Mouse (Mus musculus) embryo, embryonic 10.5 days (tissue): Measurements from ENCODE around the gene Atxn1.

Experiments
- DNase-seq: peaks from one replicate; pipeline ENCODE4 v3.0.0-alpha.2; 2015; ENCODE audit warnings: low spot score

Atxn1 gene

GRCm38 (mm10) chr13:45724507-45725259, 240.1 kb downstream of the Atxn1 start:
- DNase-seq, result no peak

- no peak for DNase-seq
Measured at GRCm38 (mm10) chr13:45722885-45723284, 241.9 kb downstream of the Atxn1 start.

DNA sequence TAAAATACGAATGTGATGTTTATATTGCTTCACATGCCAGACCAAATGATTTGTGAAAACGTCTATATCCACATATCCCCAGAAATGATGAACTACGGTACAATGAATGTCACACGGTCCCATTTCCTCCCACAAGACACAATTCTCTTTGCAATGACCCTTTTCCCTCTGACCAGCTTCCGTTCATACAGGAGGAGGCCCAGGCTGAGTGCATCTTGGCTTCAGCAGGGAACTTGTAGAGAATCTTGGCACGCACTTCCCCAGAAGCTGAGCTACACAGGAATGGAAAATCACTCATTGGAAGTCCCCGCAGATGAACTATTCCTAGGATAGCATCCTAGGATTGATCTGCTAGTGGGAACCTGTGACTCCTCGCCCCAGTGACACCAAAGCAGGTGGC, 243.2 kb downstream of the Atxn1 start:
- no peak for DNase-seq

GRCm38 (mm10) chr13:45718850-45719249, 246.0 kb downstream of the Atxn1 start:
- DNase-seq, result peak; percentile 26

DNA sequence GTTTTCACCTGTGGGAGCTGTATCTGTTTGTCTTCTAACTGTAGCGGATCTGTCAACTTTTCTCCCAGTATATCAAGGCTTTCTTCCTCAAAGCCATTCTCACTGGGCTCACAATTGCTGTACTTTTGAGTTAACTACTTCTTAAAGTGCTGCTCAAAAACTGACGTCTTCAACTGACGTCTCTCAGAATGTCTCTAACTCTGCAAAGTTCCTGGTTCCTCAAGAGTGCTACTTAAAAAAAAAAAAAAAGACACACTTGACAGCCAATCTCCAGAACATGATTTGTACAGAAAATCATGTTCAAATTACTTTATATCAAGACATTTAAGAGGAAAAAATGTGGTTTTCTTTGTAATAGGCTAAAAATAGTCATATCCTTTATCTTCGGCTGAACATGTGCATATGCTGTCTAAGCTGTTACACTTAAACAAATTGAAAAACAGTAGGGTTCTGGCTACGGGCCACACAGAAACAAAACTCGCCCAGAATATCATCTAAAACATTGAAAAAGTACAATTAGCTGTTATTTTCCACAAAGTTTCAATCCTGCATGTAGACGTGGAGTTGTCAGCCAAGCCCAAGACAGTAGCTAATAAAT, 249.1 kb downstream of the Atxn1 start:
- DNase-seq, result no peak

- DNase-seq, result no peak
Measured at GRCm38 (mm10) chr13:45710041-45710440, 254.8 kb downstream of the Atxn1 start.

- DNase-seq, result no peak
Measured at GRCm38 (mm10) chr13:45709402-45709801, 255.4 kb downstream of the Atxn1 start.

GRCm38 (mm10) chr13:45701296-45701790, 263.5 kb downstream of the Atxn1 start:
- no peak for DNase-seq

DNA sequence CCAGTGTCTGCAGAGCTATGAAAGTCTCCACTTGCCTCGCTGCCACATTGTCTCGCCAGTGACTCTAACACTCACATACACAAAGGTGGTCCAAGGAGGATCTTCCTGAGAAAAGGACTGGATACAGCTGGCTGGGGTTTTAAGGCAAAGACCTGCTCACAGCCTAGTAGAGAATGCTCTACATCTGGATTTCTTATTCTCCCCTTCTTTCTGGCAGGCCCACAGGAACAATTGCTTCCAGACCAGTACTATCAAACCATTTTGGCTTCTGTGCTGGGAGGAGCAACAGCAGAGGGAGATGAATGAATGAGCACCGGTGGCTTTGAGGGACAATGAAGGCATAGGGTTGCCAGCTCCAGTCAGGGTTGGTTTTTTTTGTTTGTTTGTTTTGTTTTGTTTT, 265.8 kb downstream of the Atxn1 start:
- no peak for DNase-seq

- no peak for DNase-seq
Measured at GRCm38 (mm10) chr13:45696009-45696408, 268.8 kb downstream of the Atxn1 start.

GRCm38 (mm10) chr13:45694921-45695437, 269.8 kb downstream of the Atxn1 start:
- DNase-seq, result no peak

DNA sequence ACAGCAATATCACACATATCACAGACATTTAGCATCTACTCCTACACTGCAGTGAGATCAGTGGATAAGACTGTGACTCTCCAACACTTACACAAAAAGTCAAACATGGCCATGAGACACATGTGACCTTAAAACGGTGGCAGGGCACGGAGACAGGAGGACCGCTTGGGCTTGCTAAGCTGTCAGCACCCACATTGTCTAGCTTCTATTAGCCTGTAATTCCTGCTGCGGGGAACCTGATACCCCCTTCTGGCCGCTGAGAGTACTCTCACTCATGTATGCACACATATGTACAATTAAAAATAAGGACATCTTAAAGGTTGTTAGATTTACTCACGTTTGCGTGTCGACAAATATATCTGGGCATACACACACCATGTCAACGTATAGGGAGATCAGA, 270.9 kb downstream of the Atxn1 start:
- no peak for DNase-seq

- no peak for DNase-seq
Measured at GRCm38 (mm10) chr13:45693534-45693933, 271.3 kb downstream of the Atxn1 start.

GRCm38 (mm10) chr13:45693126-45693525, 271.7 kb downstream of the Atxn1 start:
- DNase-seq, result no peak

- DNase-seq, result no peak
Measured at GRCm38 (mm10) chr13:45692440-45692839, 272.4 kb downstream of the Atxn1 start.

DNA sequence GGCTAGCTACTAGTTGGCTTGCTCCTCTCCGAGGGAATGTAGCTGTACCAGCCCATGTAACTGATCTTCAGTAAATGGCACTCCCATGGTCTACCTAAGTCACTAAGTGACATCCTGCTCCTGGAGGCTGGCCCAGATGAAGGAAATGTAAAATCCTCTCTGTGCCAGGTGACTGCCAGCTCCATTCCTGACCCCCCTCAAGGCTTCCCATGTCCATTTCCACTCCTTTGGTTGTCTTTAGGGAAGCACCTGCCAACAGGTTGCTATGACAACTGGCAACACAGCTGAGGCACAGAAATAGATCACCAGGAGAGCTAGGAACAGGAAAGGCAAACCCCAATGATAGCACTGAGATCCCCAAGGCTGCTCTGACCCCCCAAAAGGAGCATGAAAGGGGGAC, 274.4 kb downstream of the Atxn1 start:
- no peak for DNase-seq

GRCm38 (mm10) chr13:45688864-45689263, 275.9 kb downstream of the Atxn1 start:
- no peak for DNase-seq

GRCm38 (mm10) chr13:45687581-45687980, 277.2 kb downstream of the Atxn1 start:
- DNase-seq, result no peak

DNA sequence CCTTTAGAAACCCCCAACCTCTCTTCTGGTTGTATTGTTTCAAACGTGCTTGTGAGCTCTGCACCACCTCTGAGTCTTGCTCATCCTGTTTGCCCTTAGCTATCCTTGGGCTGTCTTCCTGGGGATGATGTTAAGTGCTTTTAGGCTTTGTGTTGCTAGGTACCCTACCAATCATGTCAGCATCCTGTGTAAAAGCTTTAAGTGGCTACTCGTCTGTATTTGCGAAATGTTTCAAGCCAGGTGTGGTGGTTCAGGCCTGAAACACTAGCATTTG, 278.6 kb downstream of the Atxn1 start:
- no peak for DNase-seq

GRCm38 (mm10) chr13:45685575-45686308, 279.1 kb downstream of the Atxn1 start:
- no peak for DNase-seq

DNA sequence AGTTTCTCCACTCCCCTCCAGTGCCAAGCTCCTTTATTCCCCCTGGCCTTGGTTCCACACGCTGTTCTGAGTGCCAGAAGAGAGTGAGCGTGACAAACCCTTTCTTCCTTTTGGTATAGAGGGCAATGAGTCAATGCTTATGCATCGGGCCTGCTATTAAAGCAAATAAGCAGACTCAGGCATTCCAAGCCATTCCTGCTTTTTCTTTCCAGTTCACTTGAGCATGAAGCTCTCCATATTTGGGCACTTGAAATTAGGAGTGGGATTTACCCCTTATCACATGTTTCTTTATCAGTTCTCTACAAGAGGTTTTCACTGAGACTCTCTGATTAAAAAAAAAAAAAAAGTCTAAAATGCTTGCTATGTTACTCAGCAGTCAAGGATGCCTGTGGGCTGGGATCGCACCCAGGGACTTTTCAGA, 279.9 kb downstream of the Atxn1 start:
- no peak for DNase-seq

GRCm38 (mm10) chr13:45683991-45684390, 280.8 kb downstream of the Atxn1 start:
- peak; percentile 19 for DNase-seq

DNA sequence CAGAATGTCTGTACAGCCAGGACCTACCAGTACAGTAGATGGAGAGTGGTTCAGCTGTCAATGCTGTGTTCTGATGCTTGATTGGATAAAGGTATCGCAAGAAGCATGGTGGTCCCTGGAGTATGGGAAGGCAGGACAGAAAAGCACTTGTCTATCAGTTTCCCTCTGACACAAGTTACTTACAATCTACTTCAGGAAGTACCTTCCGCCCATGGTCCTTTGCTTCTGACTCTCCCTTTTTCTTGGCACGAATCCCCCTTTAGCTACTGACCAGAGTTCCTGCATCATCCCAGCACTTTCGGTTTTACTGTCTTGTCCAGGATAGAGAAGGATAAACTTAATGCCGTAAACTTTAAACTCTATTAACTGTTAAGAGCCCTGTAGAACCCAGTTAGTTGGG, 283.6 kb downstream of the Atxn1 start:
- no peak for DNase-seq
